Mouse (Mus musculus) small intestine, adult 2 months (tissue): Measurements from ENCODE around the gene Anks1.

Source experiments
- CTCF ChIP-seq: fragments of 200-500 bp; IDR thresholded peaks from 2 replicates; pipeline ENCODE4 v1.5.1; 2012; ENCODE audit warnings: low read depth, mild to moderate bottlenecking, control low read depth, inconsistent platforms, low read length, moderate library complexity, mixed read lengths; ENCODE audit not compliant: insufficient replicate concordance, insufficient read length; ENCODE audit errors: extremely low read depth
- POLR2A ChIP-seq: fragments of 200-500 bp; IDR thresholded peaks from 2 replicates; pipeline ENCODE4 v1.6.1; 2012; ENCODE audit warnings: low read depth, mild to moderate bottlenecking, control low read depth, inconsistent platforms, low read length, moderate library complexity

GRCm38 (mm10) chr17:27966508-27967021, 57.5 kb downstream of the Anks1 start:
- no peak for TF ChIP-seq POLR2A
- no peak for TF ChIP-seq CTCF
